In genomic region chr19:17428561-17428914, GRCm38 (mm10) we compare ENCODE assay signal across 23 mouse cellular contexts.
"Had no signal": no experiment of that assay in that cellular context is flagged by ENCODE, and none has a peak within 500 bp of the region (broad histone marks: within the 10 kb centered on the region; RNA-seq: fewer than 3 reads in every experiment).

No protein-coding gene starts in this region.

- H3K9ac ChIP-seq: heart, embryonic 13.5 days; heart, embryonic 15.5 days; hindbrain, embryonic 13.5 days; hindbrain, embryonic 15.5 days; limb, embryonic 13.5 days; limb, embryonic 15.5 days; liver, embryonic 12.5 days; liver, embryonic 14.5 days had no signal

- H3K9me3 ChIP-seq: heart, embryonic 13.5 days; heart, embryonic 15.5 days; hindbrain, embryonic 13.5 days; hindbrain, embryonic 15.5 days; limb, embryonic 13.5 days; limb, embryonic 15.5 days; liver, embryonic 12.5 days had no signal

- ATAC-seq: hindbrain, postnatal 0 days; liver, embryonic 12.5 days had no signal

- H3K36me3 ChIP-seq: heart, embryonic 13.5 days; heart, embryonic 15.5 days; hindbrain, embryonic 13.5 days; hindbrain, embryonic 15.5 days; limb, embryonic 13.5 days; limb, embryonic 15.5 days; liver, embryonic 12.5 days had no signal

- H3K4me2 ChIP-seq: heart, embryonic 11.5 days; heart, embryonic 13.5 days; heart, embryonic 15.5 days; hindbrain, embryonic 13.5 days; hindbrain, embryonic 15.5 days; limb, embryonic 13.5 days; limb, embryonic 15.5 days; liver, embryonic 12.5 days had no signal

- DNase-seq: gastrocnemius, postnatal 14 days; gastrocnemius, postnatal 36 days; heart, adult 18-20 months; heart, postnatal 14 days; heart, postnatal 36 days; kidney, adult 18-20 months; kidney, adult 8-10 months; kidney, postnatal 10 days; kidney, postnatal 25 days; kidney, postnatal 4 days; left cerebral cortex, postnatal 4 days had no signal

- H3K4me1 ChIP-seq: heart, embryonic 13.5 days; heart, embryonic 15.5 days; hindbrain, embryonic 13.5 days; hindbrain, embryonic 15.5 days; limb, embryonic 13.5 days; limb, embryonic 15.5 days; liver, embryonic 12.5 days had no signal

- H3K27ac ChIP-seq: heart, embryonic 13.5 days; heart, embryonic 15.5 days; hindbrain, embryonic 13.5 days; hindbrain, embryonic 15.5 days; hindbrain, postnatal 0 days; layer of hippocampus, adult 2 months; left cerebral cortex, adult 2 months; limb, embryonic 13.5 days; limb, embryonic 15.5 days; liver, embryonic 12.5 days; liver, embryonic 14.5 days had no signal

- H3K4me3 ChIP-seq: heart, embryonic 13.5 days; heart, embryonic 15.5 days; hindbrain, embryonic 13.5 days; hindbrain, embryonic 15.5 days; layer of hippocampus, adult 2 months; left cerebral cortex, adult 2 months; limb, embryonic 13.5 days; limb, embryonic 15.5 days; liver, embryonic 12.5 days had no signal

- H3K27me3 ChIP-seq: heart, embryonic 13.5 days; heart, embryonic 15.5 days; hindbrain, embryonic 13.5 days; hindbrain, embryonic 15.5 days; limb, embryonic 13.5 days; limb, embryonic 15.5 days; liver, embryonic 12.5 days had no signal
